19 mouse cellular contexts compared by ENCODE assay signal in genomic region chr11:70345546-70345945, GRCm38 (mm10). TPM values are rescaled to one million over a fixed set of nuclear protein-coding genes. Genes with fewer than 3 reads are reported as not detected.
"Had no signal": no experiment of that assay in that cellular context is flagged by ENCODE, and none has a peak within 500 bp of the region (broad histone marks: within the 10 kb centered on the region; RNA-seq: fewer than 3 reads in every experiment).

No protein-coding gene starts in this region.

- H3K36me3 ChIP-seq: midbrain, embryonic 13.5 days; midbrain, embryonic 15.5 days; neural tube, embryonic 12.5 days; stomach, embryonic 15.5 days had no signal

- H3K9ac ChIP-seq: lung, embryonic 14.5 days; midbrain, embryonic 13.5 days; midbrain, embryonic 15.5 days; neural tube, embryonic 12.5 days; stomach, embryonic 15.5 days had no signal

- H3K27ac ChIP-seq: macrophage; midbrain, embryonic 13.5 days; midbrain, embryonic 15.5 days; neural tube, embryonic 12.5 days; stomach, embryonic 15.5 days had no signal

- H3K9me3 ChIP-seq: midbrain, embryonic 13.5 days; midbrain, embryonic 15.5 days; neural tube, embryonic 12.5 days; stomach, embryonic 15.5 days had no signal

- H3K4me3 ChIP-seq: megakaryocyte, embryonic 14.5 days; midbrain, embryonic 13.5 days; midbrain, embryonic 15.5 days; neural tube, embryonic 12.5 days; stomach, embryonic 15.5 days had no signal

- DNase-seq: lung, adult 18-20 months; lung, embryonic 14.5 days; lung, postnatal 10 days; lung, postnatal 36 days; right cerebral cortex, postnatal 14 days; thymus, postnatal 14 days; thymus, postnatal 36 days had no signal

- ATAC-seq: midbrain, embryonic 13.5 days; midbrain, embryonic 15.5 days had no signal

- H3K4me2 ChIP-seq: lung, embryonic 14.5 days; midbrain, embryonic 11.5 days; midbrain, embryonic 13.5 days; midbrain, embryonic 15.5 days; neural tube, embryonic 12.5 days; stomach, embryonic 15.5 days had no signal

- H3K4me1 ChIP-seq: megakaryocyte, embryonic 14.5 days; midbrain, embryonic 13.5 days; midbrain, embryonic 15.5 days; neural tube, embryonic 12.5 days; stomach, embryonic 15.5 days had no signal

RNA-seq across cellular contexts. Expression of gene Alox15, which starts 6.3 kb away (rescaled TPM):
- total RNA-seq: midbrain, postnatal 0 days had no signal
- polyA plus RNA-seq: macrophage; midbrain, embryonic 13.5 days; neural tube, embryonic 14.5 days had no signal

RNA-seq across cellular contexts. Expression of gene Alox12e, which starts 23.1 kb away (rescaled TPM):
- total RNA-seq: megakaryocyte progenitor cell, adult 5-6 weeks; monocyte, adult 5-6 weeks had no signal
- polyA plus RNA-seq: lung, embryonic 14.5 days; macrophage; midbrain, embryonic 11.5 days; neural tube, embryonic 12.5 days; neural tube, embryonic 14.5 days; stomach, embryonic 15.5 days; testis, adult 2 months had no signal
